Mouse (Mus musculus): ENCODE data around the gene 4922502D21Rik.

DNA sequence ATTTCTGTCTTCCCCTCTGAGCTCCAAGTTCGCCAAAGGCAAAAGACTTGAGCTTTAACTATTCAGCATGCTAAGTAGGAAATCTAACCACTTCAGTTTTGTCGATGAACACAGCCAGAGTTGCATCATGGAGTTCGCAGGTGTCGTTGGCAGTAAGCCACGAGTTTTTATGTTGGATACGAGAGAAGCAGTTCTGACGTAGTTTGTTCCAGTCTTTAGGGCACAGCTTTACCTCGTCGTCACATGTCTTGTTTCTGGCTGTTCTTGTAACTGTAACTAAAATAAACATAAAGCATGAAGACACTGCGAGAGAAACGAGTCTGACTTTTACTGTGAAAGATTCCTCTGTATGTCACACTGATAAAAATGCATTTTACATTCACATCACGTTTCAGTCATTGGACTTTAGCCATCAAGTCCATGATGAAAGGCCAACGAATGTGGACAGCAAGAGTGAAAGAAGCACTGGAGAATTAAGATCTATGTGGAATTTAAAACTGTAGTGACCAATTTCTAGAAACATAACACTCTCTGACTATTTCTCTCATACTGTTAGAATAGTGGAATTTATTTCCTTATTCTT, 4.9 kb downstream of the 4922502D21Rik start:
- TF ChIP-seq EP300 (IDR thresholded peaks at IDR 0.05; ENCODE audit: insufficient read depth, low read depth, low read length) = no peak
- TF ChIP-seq CTCF (IDR thresholded peaks at IDR 0.05; ENCODE audit: low read depth, low read length) = no peak

All from ES-Bruce4 (cell line).